Mouse (Mus musculus) testis, adult 2 months (tissue): ENCODE measurements at regions not wholly inside any gene's neighbourhood (a gene's known extent, or its start where the extent isn't known, plus 50 kb on each side); places are given as distances from the start of the nearest gene placed in this dataset.

Source experiments
- CTCF ChIP-seq: fragments of 200-500 bp; IDR thresholded peaks from 2 replicates; pipeline ENCODE4 v1.5.1; 2012; ENCODE audit warnings: low read depth, mild to moderate bottlenecking, inconsistent platforms, low read length, moderate library complexity; ENCODE audit not compliant: control insufficient read depth, insufficient read depth, insufficient replicate concordance
- POLR2A ChIP-seq: fragments of 200-500 bp; IDR thresholded peaks from 2 replicates; pipeline ENCODE4 v1.6.1; 2012; ENCODE audit warnings: low read depth, mild to moderate bottlenecking, inconsistent platforms, low read length, moderate library complexity; ENCODE audit not compliant: control insufficient read depth

DNA sequence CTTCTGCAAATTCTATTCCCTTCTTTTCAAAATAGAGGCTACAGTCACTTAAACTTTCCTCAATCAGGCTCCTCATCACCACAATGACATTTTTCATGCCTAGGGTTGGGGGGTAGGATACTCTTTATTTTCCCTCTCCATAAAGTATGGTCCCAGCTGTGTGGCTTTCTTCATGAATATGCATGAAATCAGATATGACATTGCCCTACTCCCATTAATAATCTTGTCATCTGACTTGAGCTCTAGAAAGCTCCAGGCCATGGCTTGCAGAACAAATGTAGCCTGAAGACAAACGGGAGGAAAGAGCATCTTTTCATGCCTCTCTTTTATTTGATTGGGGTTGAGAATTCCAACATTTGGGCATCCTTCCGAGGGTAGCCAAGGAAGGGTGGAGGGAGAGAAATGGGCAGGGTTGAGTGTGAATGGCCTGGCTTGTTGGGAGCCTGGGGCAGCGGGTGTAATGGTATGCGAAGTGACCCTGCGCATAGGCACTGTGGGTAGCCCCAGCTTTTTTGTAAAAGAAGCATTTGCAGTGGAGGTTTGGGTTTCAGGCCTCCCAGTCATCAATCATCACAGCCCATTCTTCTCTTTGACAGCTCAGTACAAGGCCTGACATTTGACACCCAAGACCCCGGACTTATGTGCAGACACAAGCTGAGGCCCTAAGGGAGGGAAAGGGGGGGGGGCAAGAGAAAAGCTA is 379.8 kb downstream of the Gm10295 start:
- no peak for TF ChIP-seq CTCF
- TF ChIP-seq POLR2A = no peak
